Mouse (Mus musculus): ENCODE data around the gene Tmem51.

GRCm38 (mm10) chr4:142054580-142054979, 29.5 kb downstream of the Tmem51 start:
- no peak for TF ChIP-seq CTCF (IDR thresholded peaks at IDR 0.05; ENCODE audit: low read depth, low read length)
- TF ChIP-seq POLR2A (IDR thresholded peaks at IDR 0.05; ENCODE audit: borderline replicate concordance, low read depth, low read length): no peak

Measured in bone marrow macrophage, adult 2 months (primary cell).